Mouse (Mus musculus) spleen, adult 2 months (tissue): ENCODE results near the gene Hs3st4.

Experiments used
- CTCF ChIP-seq: fragments of 200-500 bp; IDR thresholded peaks from 2 replicates; pipeline ENCODE4 v1.5.1; 2011; ENCODE audit warnings: mild to moderate bottlenecking, inconsistent platforms; ENCODE audit not compliant: insufficient read depth, insufficient read length, insufficient replicate concordance; ENCODE audit errors: extremely low read depth
- POLR2A ChIP-seq: fragments of 200-500 bp; IDR thresholded peaks from 2 replicates; pipeline ENCODE4 v1.6.1; 2011; ENCODE audit warnings: low read depth, low read length, inconsistent platforms

- no peak for TF ChIP-seq CTCF
- TF ChIP-seq POLR2A, result no peak
These were observed 146.3 kb downstream of the Hs3st4 start for GRCm38 (mm10) chr7:124129019-124129418.
